Mouse (Mus musculus) midbrain, embryonic 13.5 days (tissue): ENCODE results near the gene Nek9. TPM values are rescaled to one million over a fixed set of nuclear protein-coding genes. Genes with fewer than 3 reads are reported as not detected.

Experiments used
- ATAC-seq: fragments of 200-750 bp; cut with Nextera tagmentation; 2 replicates; pipeline ENCODE4 v1.8.0; 2017; ENCODE audit warnings: mild to moderate bottlenecking, moderate TSS enrichment, moderate library complexity
- H3K27ac ChIP-seq: fragments of 300-500 bp; sonication (generic); 2 replicates; pipeline ENCODE4 v1.5.1; 2015; ENCODE audit warnings: inconsistent platforms, mild to moderate bottlenecking, moderate library complexity
- H3K27me3 ChIP-seq: fragments of 300-500 bp; sonication (generic); 2 replicates; pipeline ENCODE4 v1.6.1; 2015; ENCODE audit warnings: mild to moderate bottlenecking, inconsistent platforms
- H3K36me3 ChIP-seq: fragments of 300-500 bp; sonication (generic); 2 replicates; pipeline ENCODE4 v1.6.1; 2015; ENCODE audit warnings: mild to moderate bottlenecking, inconsistent platforms
- H3K4me1 ChIP-seq: fragments of 300-500 bp; sonication (generic); replicated peaks from 2 replicates; pipeline ENCODE4 v1.6.1; 2015; ENCODE audit warnings: inconsistent platforms
- H3K4me2 ChIP-seq: fragments of 300-500 bp; sonication (generic); replicated peaks from 2 replicates; pipeline ENCODE4 v1.6.1; 2015; ENCODE audit warnings: moderate library complexity, mild to moderate bottlenecking, inconsistent platforms
- H3K4me3 ChIP-seq: fragments of 300-500 bp; sonication (generic); replicated peaks from 2 replicates; pipeline ENCODE4 v1.5.1; 2015; ENCODE audit warnings: mild to moderate bottlenecking, inconsistent platforms
- H3K9ac ChIP-seq: fragments of 300-500 bp; sonication (generic); replicated peaks from 2 replicates; pipeline ENCODE4 v1.6.1; 2015; ENCODE audit warnings: mild to moderate bottlenecking, inconsistent platforms
- H3K9me3 ChIP-seq: fragments of 300-500 bp; sonication (generic); 2 replicates; pipeline ENCODE4 v1.6.1; 2016; ENCODE audit warnings: mild to moderate bottlenecking, inconsistent platforms
- WGBS: fragments of 180-500 bp; shearing (Covaris S2); methylation state at CpG from one replicate; pipeline ENCODE4 v1.1.7; 2015; 5-methylcytosine and 5-hydroxymethylcytosine counted together
- polyA plus RNA-seq: library from polyadenylated mRNA; unstranded; fragments of >200 nt; fragmentation: Nextera tagmentation; extraction: Ambion mirVana; gene quantifications from 2 replicates; pipeline ENCODE4 v1.2.1, GENCODE M21; 2015

The Nek9 gene
- polyA plus RNA-seq, 1 experiment from 2014 or later = 13.5 TPM

GRCm38 (mm10) chr12:85297345-85297997, 41.7 kb downstream of the Nek9 start:
- Histone ChIP-seq H3K4me2 (no peak overlapping the region), H3K27me3 (no peaks in the 10 kb centered on the region), H3K4me3 (no peak overlapping the region), H3K9me3 (no peaks in the 10 kb centered on the region), H3K36me3 (peaks cover 42% of the 10 kb centered on the region), H3K9ac (no peak overlapping the region), H3K4me1 (no peaks in the 10 kb centered on the region), H3K27ac (no peak overlapping the region)
- 80% methylated on average over 10 of the region's 10 CpGs for WGBS
- no peak for ATAC-seq

- WGBS = 88% methylated on average over 5 of the region's 5 CpGs
- ATAC-seq = no peak
- H3K9ac ChIP-seq = no peak overlapping the region
Observed at GRCm38 (mm10) chr12:85296915-85297314, 42.2 kb downstream of the Nek9 start.

GRCm38 (mm10) chr12:85295506-85295905, 43.7 kb downstream of the Nek9 start:
- Histone ChIP-seq H3K27ac (no peak overlapping the region), H3K4me3 (no peak overlapping the region), H3K36me3 (peaks cover 23% of the 10 kb centered on the region), H3K27me3 (no peaks in the 10 kb centered on the region), H3K9me3 (no peaks in the 10 kb centered on the region), H3K4me1 (no peaks in the 10 kb centered on the region), H3K9ac (no peak overlapping the region), H3K4me2 (no peak overlapping the region)
- ATAC-seq = no peak
- 92% methylated on average over 2 of the region's 2 CpGs for WGBS

More at GRCm38 (mm10) chr12:85296915-85297314, 42.2 kb downstream of the Nek9 start:
- Histone ChIP-seq H3K4me3 (no peak overlapping the region), H3K27ac (no peak overlapping the region), H3K4me1 (no peaks in the 10 kb centered on the region), H3K27me3 (no peaks in the 10 kb centered on the region), H3K9me3 (no peaks in the 10 kb centered on the region), H3K36me3 (peaks cover 37% of the 10 kb centered on the region), H3K4me2 (no peak overlapping the region)

- H3K36me3 ChIP-seq = no peaks in the 10 kb centered on the region
- H3K4me2 ChIP-seq = no peak overlapping the region
- H3K4me3 ChIP-seq = no peak overlapping the region
- no peak overlapping the region for H3K27ac ChIP-seq
- no peaks in the 10 kb centered on the region for H3K9me3 ChIP-seq
- no peak for ATAC-seq
- peaks cover 11% of the 10 kb centered on the region for H3K4me1 ChIP-seq
- peaks cover 10% of the 10 kb centered on the region for H3K27me3 ChIP-seq
- no peak overlapping the region for H3K9ac ChIP-seq
Observed at GRCm38 (mm10) chr12:85292906-85293305, 46.3 kb downstream of the Nek9 start.

GRCm38 (mm10) chr12:85292288-85292687, 46.9 kb downstream of the Nek9 start:
- no peak for ATAC-seq
- WGBS = 87% methylated on average over 6 of the region's 6 CpGs
- Histone ChIP-seq H3K27me3 (peaks cover 10% of the 10 kb centered on the region), H3K4me1 (peaks cover 13% of the 10 kb centered on the region), H3K9ac (no peak overlapping the region), H3K36me3 (no peaks in the 10 kb centered on the region), H3K9me3 (no peaks in the 10 kb centered on the region), H3K27ac (no peak overlapping the region), H3K4me3 (no peak overlapping the region), H3K4me2 (no peak overlapping the region)

- no peak overlapping the region for H3K27ac ChIP-seq
- ATAC-seq = no peak
- H3K4me1 ChIP-seq = peaks cover 13% of the 10 kb centered on the region
- no peak overlapping the region for H3K9ac ChIP-seq
- no peak overlapping the region for H3K4me3 ChIP-seq
- H3K9me3 ChIP-seq = no peaks in the 10 kb centered on the region
- no peak overlapping the region for H3K4me2 ChIP-seq
- H3K27me3 ChIP-seq = peaks cover 10% of the 10 kb centered on the region
- no peaks in the 10 kb centered on the region for H3K36me3 ChIP-seq
Observed at GRCm38 (mm10) chr12:85291541-85291940, 47.6 kb downstream of the Nek9 start.

GRCm38 (mm10) chr12:85290633-85291032, 48.5 kb downstream of the Nek9 start:
- peaks cover 10% of the 10 kb centered on the region for H3K27me3 ChIP-seq
- H3K9ac ChIP-seq = no peak overlapping the region
- H3K4me3 ChIP-seq = no peak overlapping the region
- ATAC-seq = no peak
- no peaks in the 10 kb centered on the region for H3K36me3 ChIP-seq
- no peak overlapping the region for H3K4me2 ChIP-seq
- 80% methylated on average over 10 of the region's 10 CpGs for WGBS
- no peaks in the 10 kb centered on the region for H3K9me3 ChIP-seq
- H3K4me1 ChIP-seq = peaks cover 13% of the 10 kb centered on the region
- H3K27ac ChIP-seq = no peak overlapping the region

- ATAC-seq = no peak
- peak overlapping the region; percentile 74 for H3K4me2 ChIP-seq
- H3K27ac ChIP-seq = no peak overlapping the region
- 64% methylated on average over 24 of the region's 24 CpGs for WGBS
- peak overlapping the region; percentile 51 for H3K4me3 ChIP-seq
- peaks cover 13% of the 10 kb centered on the region for H3K4me1 ChIP-seq
- peaks cover 10% of the 10 kb centered on the region for H3K27me3 ChIP-seq
- no peaks in the 10 kb centered on the region for H3K36me3 ChIP-seq
- H3K9ac ChIP-seq = peak overlapping the region; percentile 67
- H3K9me3 ChIP-seq = no peaks in the 10 kb centered on the region
Observed at GRCm38 (mm10) chr12:85289157-85290000, 49.8 kb downstream of the Nek9 start.

- peak; percentile 93 for ATAC-seq
- Histone ChIP-seq H3K4me1 (peaks cover 13% of the 10 kb centered on the region), H3K27ac (no peak within 1 kb of the TSS), H3K27me3 (peaks cover 10% of the 10 kb centered on the region), H3K4me3 (peak within 1 kb of the TSS; percentile 51), H3K9ac (peak within 1 kb of the TSS; percentile 67), H3K36me3 (no peaks in the 10 kb centered on the region), H3K4me2 (peak within 1 kb of the TSS; percentile 74), H3K9me3 (no peaks in the 10 kb centered on the region)
- WGBS = under 1% methylated on average over 30 of the region's 31 CpGs
Observed at GRCm38 (mm10) chr12:85288486-85289156, 50.5 kb downstream of the Nek9 start, which contains the start of gene Zc2hc1c. Gene Zc2hc1c, plus strand, starts transcription at chr12:85288591.

- Histone ChIP-seq H3K27me3 (peaks cover 10% of the 10 kb centered on the region), H3K9ac (peak within 1 kb of the TSS; percentile 67), H3K4me1 (peaks cover 13% of the 10 kb centered on the region), H3K36me3 (no peaks in the 10 kb centered on the region), H3K9me3 (no peaks in the 10 kb centered on the region), H3K4me3 (peak within 1 kb of the TSS; percentile 51), H3K4me2 (peak within 1 kb of the TSS; percentile 74), H3K27ac (no peak within 1 kb of the TSS)
- ATAC-seq = peak; percentile 74
- 9% methylated on average over 21 of the region's 21 CpGs for WGBS
Observed at GRCm38 (mm10) chr12:85287809-85288485, 51.2 kb downstream of the Nek9 start, which contains the start of gene Acyp1. Gene Acyp1, minus strand, starts transcription at chr12:85288438.

GRCm38 (mm10) chr12:85286941-85287340, 52.2 kb downstream of the Nek9 start:
- Histone ChIP-seq H3K27me3 (peaks cover 10% of the 10 kb centered on the region), H3K4me3 (no peak overlapping the region), H3K27ac (no peak overlapping the region), H3K4me2 (no peak overlapping the region), H3K9me3 (no peaks in the 10 kb centered on the region), H3K4me1 (peaks cover 13% of the 10 kb centered on the region), H3K9ac (no peak overlapping the region), H3K36me3 (no peaks in the 10 kb centered on the region)
- WGBS = 36% methylated on average over 2 of the region's 5 CpGs
- ATAC-seq = no peak
